Mouse (Mus musculus): Measurements from ENCODE around the gene Tsc22d4. TPM values are rescaled to one million over a fixed set of nuclear protein-coding genes. Genes with fewer than 3 reads are reported as not detected.
"Not testable (repeated sequence)": the region's sequence is repeated elsewhere in the genome, so short reads cannot be mapped to it uniquely, and the experiment has no call there.

The Tsc22d4 gene
- total and polyA plus RNA-seq, 2 experiments from 2014 or later: 192 to 232 TPM

- no peaks in the 10 kb centered on the region for H3K9me3 ChIP-seq (replicated peaks; ENCODE audit: control insufficient read depth, low read length)
- no peaks in the 10 kb centered on the region for H3K27me3 ChIP-seq (ENCODE audit: control insufficient read depth, insufficient read depth, low read length)
- ATAC-seq (ENCODE audit: insufficient read depth, low read depth) (no peak), DNase-seq (ENCODE audit: low spot score) (peak; percentile 39)
- H3K4me3 ChIP-seq (ENCODE audit: low read depth, low read length): peak overlapping the region; percentile 71
- TF ChIP-seq CTCF (IDR thresholded peaks at IDR 0.05; ENCODE audit: low read depth) (no peak), EP300 (IDR thresholded peaks at IDR 0.05; ENCODE audit: low read depth) (no peak)
- H3K36me3 ChIP-seq (replicated peaks; ENCODE audit: control insufficient read depth, insufficient read depth, low read length): peaks cover 16% of the 10 kb centered on the region
- peak overlapping the region; percentile 92; the same call in 1 of the 2 replicates for H3K9ac ChIP-seq (replicated peaks; ENCODE audit: low read depth, low read length)
- peak overlapping the region; percentile 99 for H3K27ac ChIP-seq (ENCODE audit: low read depth)
- peaks cover 43% of the 10 kb centered on the region for H3K4me1 ChIP-seq (ENCODE audit: control insufficient read depth, insufficient read depth)
- peak overlapping the region; percentile 100 for H3K4me2 ChIP-seq (ENCODE audit: low read depth, low read length)
- 18% methylated on average over 5 of the region's 5 CpGs for WGBS
Measured at GRCm38 (mm10) chr5:137748130-137748770, 2.7 kb downstream of the Tsc22d4 start.

- H3K27ac ChIP-seq (ENCODE audit: low read depth): peak overlapping the region; percentile 99
- peak overlapping the region; percentile 100 for H3K4me2 ChIP-seq (ENCODE audit: low read depth, low read length)
- ATAC-seq (ENCODE audit: insufficient read depth, low read depth) (no peak), DNase-seq (ENCODE audit: low spot score) (peak; percentile 24)
- WGBS: 36% methylated on average over 6 of the region's 6 CpGs
- TF ChIP-seq CTCF (IDR thresholded peaks at IDR 0.05; ENCODE audit: low read depth) (no peak), EP300 (IDR thresholded peaks at IDR 0.05; ENCODE audit: low read depth) (no peak)
- H3K9me3 ChIP-seq (replicated peaks; ENCODE audit: control insufficient read depth, low read length): no peaks in the 10 kb centered on the region
- peak overlapping the region; percentile 92; the same call in 1 of the 2 replicates for H3K9ac ChIP-seq (replicated peaks; ENCODE audit: low read depth, low read length)
- H3K36me3 ChIP-seq (replicated peaks; ENCODE audit: control insufficient read depth, insufficient read depth, low read length): peaks cover 26% of the 10 kb centered on the region
- H3K4me1 ChIP-seq (ENCODE audit: control insufficient read depth, insufficient read depth): peaks cover 53% of the 10 kb centered on the region
- H3K4me3 ChIP-seq (ENCODE audit: low read depth, low read length): peak overlapping the region; percentile 71
- H3K27me3 ChIP-seq (ENCODE audit: control insufficient read depth, insufficient read depth, low read length): no peaks in the 10 kb centered on the region
Measured at GRCm38 (mm10) chr5:137749196-137749836, 3.8 kb downstream of the Tsc22d4 start.

- ATAC-seq (ENCODE audit: insufficient read depth, low read depth); H3K4me2 ChIP-seq (ENCODE audit: low read depth, low read length); DNase-seq (ENCODE audit: low spot score); H3K27me3 ChIP-seq (ENCODE audit: control insufficient read depth, insufficient read depth, low read length); H3K9me3 ChIP-seq (replicated peaks; ENCODE audit: control insufficient read depth, low read length); H3K9ac ChIP-seq (replicated peaks; ENCODE audit: low read depth, low read length); H3K4me3 ChIP-seq (ENCODE audit: low read depth, low read length): not testable (repeated sequence)
- Histone ChIP-seq H3K27ac (ENCODE audit: low read depth) (peak overlapping the region; percentile 89), H3K4me1 (ENCODE audit: control insufficient read depth, insufficient read depth) (peaks cover 55% of the 10 kb centered on the region), H3K36me3 (replicated peaks; ENCODE audit: control insufficient read depth, insufficient read depth, low read length) (peaks cover 28% of the 10 kb centered on the region)
- WGBS: 83% methylated on average over 7 of the region's 8 CpGs
Measured at GRCm38 (mm10) chr5:137750212-137750611, 4.7 kb downstream of the Tsc22d4 start.

GRCm38 (mm10) chr5:137751221-137751887, 5.8 kb downstream of the Tsc22d4 start:
- no peaks in the 10 kb centered on the region for H3K9me3 ChIP-seq (replicated peaks; ENCODE audit: control insufficient read depth, low read length)
- H3K4me1 ChIP-seq (ENCODE audit: control insufficient read depth, insufficient read depth): peaks cover 58% of the 10 kb centered on the region
- WGBS: 70% methylated on average over 13 of the region's 13 CpGs
- DNase-seq (ENCODE audit: low spot score): peak; percentile 63
- H3K36me3 ChIP-seq (replicated peaks; ENCODE audit: control insufficient read depth, insufficient read depth, low read length): peaks cover 39% of the 10 kb centered on the region
- no peak for ATAC-seq (ENCODE audit: insufficient read depth, low read depth)
- H3K4me2 ChIP-seq (ENCODE audit: low read depth, low read length): peak overlapping the region; percentile 5; the same call in 1 of the 2 replicates
- H3K27me3 ChIP-seq (ENCODE audit: control insufficient read depth, insufficient read depth, low read length): no peaks in the 10 kb centered on the region
- no peak for TF ChIP-seq EP300 (IDR thresholded peaks at IDR 0.05; ENCODE audit: low read depth)
- no peak for TF ChIP-seq CTCF (IDR thresholded peaks at IDR 0.05; ENCODE audit: low read depth)
- H3K9ac ChIP-seq (replicated peaks; ENCODE audit: low read depth, low read length): 0 out of 2 replicates have a peak overlapping the region, but pooled peaks have one; percentile 4
- no peak overlapping the region for H3K4me3 ChIP-seq (ENCODE audit: low read depth, low read length)
- H3K27ac ChIP-seq (ENCODE audit: low read depth): peak overlapping the region; percentile 89

- ATAC-seq (ENCODE audit: insufficient read depth, low read depth) (no peak), DNase-seq (ENCODE audit: low spot score) (no peak)
- peaks cover 63% of the 10 kb centered on the region for H3K4me1 ChIP-seq (ENCODE audit: control insufficient read depth, insufficient read depth)
- no peaks in the 10 kb centered on the region for H3K9me3 ChIP-seq (replicated peaks; ENCODE audit: control insufficient read depth, low read length)
- H3K9ac ChIP-seq (replicated peaks; ENCODE audit: low read depth, low read length): 0 out of 2 replicates have a peak overlapping the region, but pooled peaks have one; percentile 4
- no peak for TF ChIP-seq CTCF (IDR thresholded peaks at IDR 0.05; ENCODE audit: low read depth)
- no peak for TF ChIP-seq EP300 (IDR thresholded peaks at IDR 0.05; ENCODE audit: low read depth)
- peaks cover 45% of the 10 kb centered on the region for H3K36me3 ChIP-seq (replicated peaks; ENCODE audit: control insufficient read depth, insufficient read depth, low read length)
- no peak overlapping the region; the same call in 1 of the 2 replicates for H3K4me2 ChIP-seq (ENCODE audit: low read depth, low read length)
- peak overlapping the region; percentile 89 for H3K27ac ChIP-seq (ENCODE audit: low read depth)
- H3K4me3 ChIP-seq (ENCODE audit: low read depth, low read length): no peak overlapping the region
- no peaks in the 10 kb centered on the region for H3K27me3 ChIP-seq (ENCODE audit: control insufficient read depth, insufficient read depth, low read length)
- 81% methylated on average over 6 of the region's 6 CpGs for WGBS
Measured at GRCm38 (mm10) chr5:137751988-137752387, 6.5 kb downstream of the Tsc22d4 start.

Data from heart, postnatal 0 days (tissue).